Mouse (Mus musculus) frontal cortex, postnatal 14 days (tissue): ENCODE results near the gene Cldn10.

Experiments used
- DNase-seq, 2 experiments: peaks; one replicate each; pipeline ENCODE4 v3.0.0; 2022; ENCODE audit warnings: low spot score in 2 of 2

Cldn10 gene

DNA sequence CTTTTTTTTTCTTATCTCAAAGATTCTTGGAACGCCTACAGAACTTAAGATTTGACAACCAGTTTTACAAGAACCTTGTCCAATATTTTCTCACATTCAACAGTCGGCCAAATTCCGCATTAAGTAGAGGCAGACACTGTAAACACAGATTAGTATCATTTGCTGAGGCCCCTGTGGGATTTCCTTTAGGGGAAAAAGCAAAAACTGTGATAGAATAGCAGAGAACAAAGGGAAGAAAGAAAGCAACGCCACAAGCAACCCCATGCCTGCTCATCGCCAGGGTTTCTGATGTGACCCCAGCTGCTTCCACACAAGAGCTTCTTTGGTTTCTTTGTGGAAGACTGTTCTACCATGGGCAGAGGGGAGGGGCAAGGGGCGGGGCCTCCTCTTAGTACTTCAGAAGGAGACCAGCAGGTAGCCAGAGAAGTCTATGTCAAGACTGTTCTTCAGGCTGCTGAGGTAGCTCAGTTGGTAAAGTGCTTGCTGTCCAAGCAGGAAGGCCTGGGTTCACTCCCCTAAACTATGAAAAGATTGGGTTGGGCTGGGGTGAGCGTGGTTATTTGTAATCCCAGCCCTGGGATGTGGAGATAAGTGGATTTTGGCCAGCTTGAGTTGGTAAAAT lies 39.7 kb downstream of the Cldn10 start:
- DNase-seq: no peak

DNA sequence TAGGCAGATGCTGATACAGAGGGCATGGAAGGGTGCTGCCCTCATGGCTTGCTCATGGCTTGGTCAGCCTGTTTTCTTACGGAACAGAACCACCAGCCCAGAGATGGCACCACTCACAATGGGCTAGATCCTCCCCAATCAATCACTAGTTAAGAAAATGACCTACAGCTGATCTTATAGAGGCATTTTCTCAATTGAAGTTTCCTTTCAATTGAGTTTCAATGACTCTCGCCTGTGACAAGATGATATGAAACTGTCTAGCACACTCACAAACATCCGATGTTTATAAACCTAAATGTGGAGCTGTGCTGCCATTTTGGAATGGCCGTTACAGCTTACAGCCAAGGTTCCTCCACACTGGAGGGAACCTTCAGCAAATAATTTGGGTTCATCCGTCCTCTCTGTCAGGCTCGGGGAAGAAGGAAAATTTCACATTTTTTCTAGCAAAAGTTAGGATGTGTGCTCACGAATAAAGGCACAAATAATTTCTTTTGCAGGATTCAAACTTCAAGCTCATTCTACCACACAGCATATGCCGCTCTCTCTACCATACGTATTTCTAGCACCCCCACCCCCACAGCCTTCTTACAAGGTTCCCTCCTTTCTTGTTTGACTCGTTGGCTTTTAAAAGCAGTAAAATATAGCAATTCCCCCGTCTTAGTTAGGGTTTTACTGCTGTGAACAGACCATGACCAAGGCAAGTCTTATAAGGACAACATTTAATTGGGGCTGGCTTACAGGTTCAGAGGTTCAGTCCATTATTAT lies 41.8 kb downstream of the Cldn10 start:
- DNase-seq: peak in 1 of 2 experiments; percentile 25

DNA sequence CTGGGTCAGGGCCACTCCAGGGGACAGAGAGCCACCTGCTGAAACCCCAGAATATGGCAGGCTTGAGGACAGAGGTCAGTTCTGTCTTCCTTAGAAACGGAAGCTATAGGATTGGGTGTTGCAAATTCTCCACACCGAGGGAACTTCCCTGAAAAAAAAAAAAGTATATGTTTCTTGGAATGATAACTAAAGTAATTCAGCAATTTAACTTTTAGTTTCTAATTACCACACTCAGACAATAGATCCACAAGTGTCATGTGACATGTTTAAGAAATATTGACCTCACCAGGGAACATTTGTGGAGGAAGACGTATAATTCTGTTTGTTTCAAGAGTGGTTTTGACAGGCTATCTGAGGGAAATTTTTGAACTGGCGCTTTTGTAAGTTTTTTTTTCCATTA lies 43.9 kb downstream of the Cldn10 start:
- DNase-seq: no peak

DNA sequence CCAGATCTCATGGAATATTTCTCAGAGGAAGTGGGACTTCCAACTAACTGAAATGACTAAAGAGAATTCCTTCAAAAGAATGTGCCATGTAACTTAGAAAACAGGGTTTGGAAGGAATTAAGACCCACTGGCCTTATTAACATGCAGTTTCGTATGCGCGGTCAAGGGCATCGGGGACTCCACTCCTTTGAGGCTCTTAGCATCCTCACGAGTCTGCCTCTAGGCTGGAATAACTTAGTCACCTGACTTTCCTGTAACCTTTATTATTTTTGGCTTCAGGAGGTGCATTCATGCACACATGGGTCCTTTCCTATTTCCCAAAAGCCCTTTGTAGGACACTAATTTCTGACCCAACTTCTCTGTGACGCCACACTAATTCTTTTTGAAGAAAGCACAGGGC lies 45.5 kb downstream of the Cldn10 start:
- DNase-seq: no peak

DNA sequence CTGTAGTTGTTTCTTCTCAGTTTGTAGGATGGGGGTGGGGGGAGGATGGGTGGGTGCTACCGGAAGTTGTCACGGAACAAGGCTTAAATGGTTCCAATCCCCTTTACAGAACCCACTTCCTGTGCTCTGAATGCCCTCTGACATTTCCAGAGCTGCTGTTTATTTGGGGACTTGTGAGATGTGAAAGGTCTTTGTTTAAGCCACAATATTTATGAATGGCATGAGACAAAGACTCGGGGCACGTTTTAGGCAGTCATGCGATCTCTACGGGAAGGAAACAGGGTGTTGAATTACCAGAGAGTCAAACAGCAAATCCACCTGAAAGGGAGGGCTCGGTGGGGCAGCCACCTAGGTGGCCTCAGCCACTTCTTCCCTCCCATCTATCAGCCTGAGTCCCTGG lies 46.6 kb downstream of the Cldn10 start:
- DNase-seq: no peak

DNA sequence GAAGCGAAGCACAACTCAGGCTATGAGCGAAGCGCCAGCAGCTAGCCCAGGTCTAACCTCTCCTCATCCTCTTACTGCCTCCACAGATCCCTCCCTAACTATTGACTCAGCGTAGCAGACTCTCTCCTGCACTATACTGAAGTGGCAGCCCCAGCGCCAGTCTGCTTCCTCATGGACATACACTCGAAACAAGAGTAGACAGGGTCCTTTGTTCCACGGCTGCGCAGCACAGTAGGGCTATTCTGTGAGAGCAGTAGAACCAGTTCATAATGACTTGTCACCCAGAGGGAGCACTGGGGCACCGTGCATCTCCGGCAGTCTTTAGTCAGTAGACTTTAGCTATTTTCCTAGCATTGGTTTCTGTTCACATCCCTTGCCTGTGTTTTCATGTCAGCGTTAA lies 48.4 kb downstream of the Cldn10 start:
- DNase-seq: no peak

DNA sequence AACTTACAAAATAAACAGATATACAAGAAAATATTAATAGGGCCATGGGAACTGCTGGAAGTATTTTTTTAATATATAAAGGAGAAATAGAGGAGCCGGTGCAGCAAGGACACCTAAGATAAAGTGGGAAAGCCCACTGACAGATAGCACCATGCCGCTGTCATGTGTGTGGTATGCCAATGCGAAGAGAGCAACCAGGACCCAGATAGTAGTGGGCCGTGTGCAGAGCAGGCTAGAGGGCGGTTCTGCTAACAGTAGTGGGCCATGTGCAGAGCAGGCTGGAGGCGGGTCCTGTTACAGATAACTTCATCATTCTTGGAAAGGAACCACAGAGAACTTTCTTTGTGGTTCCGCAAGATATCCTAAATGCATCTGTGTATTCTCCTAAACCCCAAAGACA lies 49.0 kb downstream of the Cldn10 start:
- DNase-seq: no peak

DNA sequence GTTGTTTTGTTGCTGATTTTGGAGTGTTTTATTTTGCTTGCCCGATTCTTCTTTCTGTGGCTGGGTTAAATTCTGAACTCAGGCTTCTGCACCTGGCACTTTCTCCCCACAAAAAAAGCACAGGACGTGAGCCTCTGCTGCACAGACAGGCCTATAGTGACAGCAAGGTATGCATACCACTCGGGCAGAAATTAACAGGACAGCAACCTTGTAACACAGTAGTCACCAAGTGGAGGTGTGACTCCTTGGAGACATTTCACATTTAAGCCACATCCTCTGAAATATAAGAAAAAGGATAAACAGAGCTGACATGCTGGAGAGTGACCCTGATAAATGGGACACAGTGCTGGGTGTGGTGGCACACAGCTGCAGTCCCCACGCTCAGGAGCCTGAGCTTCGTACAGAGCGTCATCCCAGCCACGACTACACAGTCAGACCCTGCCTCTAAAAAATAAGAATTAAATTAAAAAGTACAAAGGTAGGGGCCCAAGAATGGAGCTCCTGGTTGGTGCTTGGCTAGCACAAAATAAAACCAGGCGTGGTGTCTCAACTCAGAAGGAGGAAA lies 50.9 kb downstream of the Cldn10 start:
- DNase-seq: no peak

DNA sequence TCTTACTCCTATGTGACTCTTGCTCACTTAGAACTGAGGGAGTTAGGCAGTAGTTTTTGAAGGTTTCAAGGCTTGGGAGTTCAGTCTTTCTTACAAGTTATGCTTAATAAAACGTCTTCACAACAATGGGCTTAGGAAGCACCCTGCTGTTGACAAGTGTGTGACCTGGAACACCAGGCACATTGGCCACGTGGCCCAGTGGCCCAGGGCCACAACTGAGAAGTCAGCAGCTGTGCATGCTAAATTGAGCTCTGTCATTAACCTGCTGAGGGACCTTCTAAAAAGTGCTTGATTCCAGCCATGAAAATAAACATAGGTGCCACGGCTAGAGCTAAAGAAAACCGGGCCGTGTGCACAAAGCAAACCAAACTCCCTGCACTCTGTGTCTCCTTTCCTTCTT lies 51.7 kb downstream of the Cldn10 start:
- no peak for DNase-seq

DNA sequence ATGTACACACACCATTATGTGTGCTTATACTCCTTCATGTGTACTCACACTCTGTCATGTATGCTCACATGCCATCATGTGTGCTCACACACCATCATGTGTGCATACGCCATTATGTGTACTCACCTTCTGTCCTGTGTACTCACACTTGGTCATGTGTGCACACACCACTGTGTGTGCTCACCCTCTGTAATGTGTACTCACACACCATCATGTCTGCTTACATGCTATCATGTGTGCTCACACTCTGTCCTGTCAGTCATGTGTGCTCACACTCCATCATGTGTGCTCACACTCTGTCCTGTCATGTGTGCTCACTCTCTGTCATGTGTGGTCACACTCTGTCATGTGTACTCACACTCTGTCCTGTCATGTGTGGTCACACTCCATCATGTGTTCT lies 52.3 kb downstream of the Cldn10 start:
- DNase-seq: no peak

DNA sequence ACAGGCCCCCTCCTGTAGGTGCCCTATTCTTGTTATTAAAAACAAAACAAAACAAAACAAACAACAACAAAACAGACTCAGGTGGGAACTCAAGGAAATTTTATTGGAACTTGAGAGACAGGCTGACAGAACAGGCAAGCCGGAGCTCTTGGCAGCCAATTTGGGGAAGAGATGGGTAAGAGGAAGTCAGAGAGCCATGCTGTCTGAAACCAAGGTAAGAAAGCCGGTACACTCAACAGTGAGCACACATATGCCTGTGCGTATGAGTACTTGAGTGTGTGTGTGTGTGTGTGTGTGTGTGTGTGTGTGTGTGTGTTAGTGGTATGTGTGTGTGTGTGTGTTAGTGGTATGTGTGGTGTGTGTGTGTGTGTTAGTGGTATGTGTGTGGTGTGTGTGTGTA lies 54.6 kb downstream of the Cldn10 start:
- DNase-seq: no peak

DNA sequence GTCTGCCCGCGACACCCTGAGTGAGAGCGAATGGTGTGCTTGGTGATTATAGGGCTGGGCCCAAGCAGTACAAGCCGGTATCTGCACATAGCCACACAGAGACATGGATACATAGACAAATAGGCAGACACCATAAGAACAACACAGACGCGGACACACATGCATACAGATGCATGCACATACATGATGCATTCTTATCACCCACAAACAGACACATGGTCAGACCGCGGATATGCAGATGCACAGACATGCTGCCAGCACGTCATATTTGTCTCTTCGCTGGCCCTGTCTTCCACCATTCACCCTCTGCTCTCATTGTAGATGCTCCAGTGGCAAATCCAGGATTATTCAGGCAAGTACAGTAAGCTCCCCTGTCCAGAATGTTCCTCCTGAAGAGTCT lies 59.1 kb downstream of the Cldn10 start:
- no peak for DNase-seq

DNA sequence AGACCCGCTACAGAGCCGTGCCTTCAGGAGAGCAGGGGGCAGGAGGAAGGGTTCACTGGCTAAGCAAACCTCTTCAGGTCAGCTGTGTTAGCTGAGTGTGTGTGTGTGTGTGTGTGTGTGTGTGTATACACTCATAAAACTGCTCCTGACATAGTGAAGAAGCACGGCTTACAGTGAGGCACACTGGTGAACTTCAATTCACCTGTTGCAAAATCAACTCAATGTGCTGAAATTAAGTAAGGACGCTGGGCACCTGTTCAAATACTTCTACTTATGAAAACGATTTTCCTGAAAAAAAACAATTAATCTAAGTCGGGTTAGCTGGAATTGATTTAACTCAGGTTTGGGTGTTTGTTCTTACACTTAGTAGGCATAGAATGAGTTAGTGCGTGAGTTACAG lies 60.5 kb downstream of the Cldn10 start:
- DNase-seq: no peak

DNA sequence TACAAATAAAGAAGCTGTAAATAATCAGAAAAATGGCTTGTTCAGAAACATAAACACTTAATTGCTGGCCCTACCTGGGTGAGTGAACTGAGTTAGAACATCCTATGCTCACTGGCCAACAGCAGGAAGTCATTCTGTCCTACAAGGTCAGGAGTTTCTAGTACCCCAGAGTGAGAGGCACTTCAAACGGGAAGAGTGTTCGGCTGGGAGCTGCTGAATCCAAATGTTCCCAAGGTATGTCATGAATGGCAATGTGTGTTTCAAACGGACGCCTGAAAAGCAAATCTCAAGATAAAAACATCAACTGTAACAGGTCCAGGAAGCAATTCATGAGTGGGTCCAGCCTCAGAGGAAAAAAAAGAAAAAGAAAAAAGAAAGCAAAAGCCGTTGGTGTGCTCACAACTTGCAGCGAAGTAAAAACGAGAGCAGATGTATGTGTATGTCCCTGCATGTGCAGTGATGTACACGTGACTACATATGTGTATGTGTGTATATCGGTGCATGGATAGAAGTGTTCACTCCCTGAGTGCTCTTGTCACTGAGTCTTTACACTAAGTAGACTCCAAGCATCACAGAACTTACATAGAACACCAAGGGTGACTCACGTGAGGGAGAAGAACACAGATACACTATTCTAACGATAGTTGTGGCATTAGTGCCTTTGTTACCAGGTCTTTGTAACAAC lies 62.4 kb downstream of the Cldn10 start:
- no peak for DNase-seq

DNA sequence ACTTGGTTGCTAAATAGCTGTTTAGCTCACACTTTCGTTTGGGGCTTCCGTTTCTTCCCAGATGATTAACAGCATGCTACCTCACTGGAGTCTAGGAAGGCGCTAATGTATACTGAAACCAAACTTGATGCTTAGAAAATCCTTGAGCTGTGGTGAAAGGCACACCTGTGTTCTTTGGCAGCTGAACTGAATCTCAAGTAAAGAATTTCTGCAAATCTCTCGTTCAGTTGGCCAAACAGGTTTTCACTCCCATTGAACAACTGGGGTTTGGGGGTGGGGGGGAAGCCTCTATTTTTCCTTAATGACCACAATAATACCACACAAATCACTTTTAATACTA lies 63.0 kb downstream of the Cldn10 start:
- DNase-seq: no peak

DNA sequence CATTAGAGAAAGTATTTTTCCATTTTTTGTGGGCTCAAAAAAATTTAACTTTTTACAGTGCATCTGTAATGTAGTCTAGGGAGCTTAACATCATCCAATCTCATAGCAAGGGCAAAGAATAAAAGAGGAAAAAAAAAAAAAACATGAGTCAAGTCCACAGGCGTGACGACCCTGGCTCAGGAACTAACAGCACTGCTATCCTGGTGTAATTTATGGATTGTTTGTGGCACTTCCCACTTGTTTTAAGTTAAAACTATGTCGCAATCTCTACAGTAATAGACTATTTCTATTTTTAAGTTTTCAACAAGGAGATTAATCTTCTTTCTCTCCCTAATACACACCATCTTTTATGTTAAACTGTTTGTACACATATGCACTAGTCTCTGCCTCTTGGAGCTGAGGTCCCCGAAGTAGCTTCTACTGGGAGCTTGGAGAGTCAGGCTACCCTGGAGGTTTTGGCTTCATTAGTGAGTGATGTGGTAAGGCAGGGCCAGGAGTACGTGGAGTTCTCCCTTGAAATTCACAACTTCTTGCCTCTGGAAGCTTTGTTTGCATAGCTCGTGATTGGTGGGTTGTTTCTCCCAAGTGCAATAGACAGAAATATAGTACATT lies 63.9 kb downstream of the Cldn10 start:
- DNase-seq: no peak

DNA sequence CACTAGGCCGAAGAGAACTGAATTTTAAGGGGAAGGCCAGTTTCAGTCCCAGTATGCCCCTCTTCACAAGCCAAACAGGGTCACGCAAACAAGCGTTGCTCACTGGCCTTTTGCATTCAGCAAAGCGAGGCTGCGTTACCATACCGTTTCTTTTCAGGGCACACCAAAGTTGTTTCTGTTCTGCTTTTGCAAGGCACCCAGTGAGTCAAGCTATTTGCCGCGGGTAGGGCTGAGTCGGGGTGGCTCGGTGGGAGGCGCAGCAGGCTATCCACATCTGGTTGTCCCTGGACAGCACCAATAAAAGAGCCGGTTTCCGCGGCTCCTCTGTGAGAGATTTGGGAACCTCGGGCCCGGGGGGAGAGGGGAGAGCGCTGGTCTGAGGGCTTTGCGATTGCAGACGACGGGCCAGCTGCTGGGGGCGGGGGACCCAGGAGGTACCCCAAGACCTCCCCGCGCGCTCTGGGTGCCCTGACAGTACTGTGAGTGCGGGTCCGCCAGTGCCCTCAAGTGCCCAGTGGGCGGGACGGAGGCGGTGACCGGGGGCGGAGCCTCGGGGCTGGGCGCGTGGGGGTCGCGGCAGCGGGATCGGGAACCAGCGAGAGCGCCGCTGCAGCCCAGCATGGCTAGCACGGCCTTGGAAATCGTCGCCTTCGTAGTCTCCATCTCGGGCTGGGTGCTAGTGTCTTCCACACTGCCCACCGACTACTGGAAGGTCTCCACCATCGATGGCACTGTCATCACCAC lies 66.8 kb downstream of the Cldn10 start:
- peak in 1 of 2 experiments; percentile 45 for DNase-seq

DNA sequence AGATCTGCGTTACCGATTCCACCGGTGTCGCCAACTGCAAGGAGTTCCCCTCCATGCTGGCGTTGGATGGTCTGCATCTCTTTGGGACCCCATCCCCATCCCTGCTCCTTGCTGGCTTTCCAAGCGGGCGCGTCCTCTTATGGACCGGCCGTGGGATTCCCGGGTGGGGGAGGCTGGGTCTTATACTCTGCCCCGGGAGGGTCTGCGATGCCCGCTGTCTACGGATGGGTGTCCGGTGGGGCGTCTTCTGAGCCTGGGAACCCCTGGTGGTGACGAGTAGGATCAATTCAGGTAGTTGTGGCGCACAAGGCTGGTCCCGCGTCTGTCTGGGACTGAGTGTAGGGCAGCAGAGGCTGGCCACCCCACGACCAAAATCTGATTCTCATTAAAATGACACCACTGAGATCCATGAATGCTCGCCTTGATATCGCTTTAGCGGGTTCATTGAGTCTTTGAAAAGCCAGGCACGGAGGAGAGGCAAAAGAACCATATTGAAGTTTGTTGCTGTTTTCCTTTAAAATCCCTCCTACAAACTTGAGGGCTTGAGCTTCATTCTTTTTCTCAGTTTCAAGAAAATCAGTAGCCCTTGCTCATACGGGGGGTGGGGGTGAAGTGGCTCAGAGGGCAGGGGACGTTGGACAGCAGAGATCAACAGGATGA lies 67.6 kb downstream of the Cldn10 start:
- DNase-seq: no peak

DNA sequence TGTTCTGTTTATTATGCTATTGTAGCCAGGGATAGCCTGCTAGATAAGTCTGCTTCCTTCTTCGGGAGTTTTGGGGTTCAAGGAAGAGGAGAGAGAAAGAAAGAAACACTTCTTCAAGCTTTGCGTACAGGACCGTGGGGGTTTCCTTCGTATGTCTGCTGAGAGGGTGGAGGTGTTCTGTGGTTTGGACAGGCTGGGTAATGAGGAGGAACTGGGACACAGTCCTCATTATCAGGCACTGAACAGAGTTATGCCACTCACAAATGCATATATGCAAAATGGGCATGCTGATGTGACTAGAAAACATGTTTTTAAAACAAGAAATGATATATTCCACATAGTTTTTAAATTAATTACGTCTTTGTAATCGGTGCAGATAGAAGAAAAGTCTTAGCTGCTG lies 68.9 kb downstream of the Cldn10 start:
- DNase-seq: no peak

DNA sequence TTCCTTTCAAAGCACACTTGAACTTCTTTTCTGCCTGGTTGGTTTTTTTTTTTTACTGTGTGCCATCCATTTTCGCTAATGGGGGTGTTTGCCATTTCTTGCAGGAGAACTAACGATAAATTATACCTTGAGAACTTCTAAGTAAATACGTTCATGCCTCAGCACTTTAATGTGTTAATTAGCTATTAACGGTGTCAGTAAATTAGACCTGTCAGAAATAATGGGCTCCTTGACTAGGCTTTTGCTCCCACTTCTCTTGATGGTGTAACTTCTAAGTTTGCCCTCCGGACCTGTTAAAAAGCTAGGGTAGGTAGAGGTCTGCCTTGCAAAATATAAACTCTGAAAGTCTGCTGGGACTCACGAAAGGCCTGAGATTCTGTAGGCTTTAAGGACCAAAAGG lies 70.6 kb downstream of the Cldn10 start:
- DNase-seq: no peak

DNA sequence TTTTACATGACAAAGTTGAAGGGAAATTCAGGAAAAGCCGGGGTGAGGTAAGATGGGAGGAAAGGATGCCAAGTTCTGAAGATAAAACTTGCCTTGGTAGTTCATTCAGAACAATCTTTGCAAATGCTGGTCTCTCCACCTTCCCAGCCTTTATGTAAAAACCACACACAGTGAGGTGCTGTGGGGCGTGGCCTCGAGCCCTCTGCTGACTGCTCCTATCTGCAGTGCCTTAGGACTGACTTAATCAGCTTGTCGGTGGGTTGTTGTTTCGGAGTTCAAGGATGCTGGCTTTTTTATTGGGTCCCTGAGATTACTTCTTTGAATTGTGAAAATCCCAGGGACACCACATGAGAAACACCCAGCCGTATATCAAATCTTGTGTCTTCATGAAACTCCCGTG lies 74.5 kb downstream of the Cldn10 start:
- no peak for DNase-seq
